Mouse (Mus musculus) c-Kit-positive CD71-positive TER-119-negative erythroid progenitor cells, embryonic 14.5 days (primary cell): ENCODE results near the gene Slc25a51.

Source experiments
- DNase-seq: peaks from one replicate; pipeline ENCODE4 v3.0.0-alpha.2; 2013; ENCODE audit warnings: low read depth

Gene Slc25a51

GRCm38 (mm10) chr4:45408427-45409132 lies at the start of gene Slc25a51:
TSS of gene Slc25a51 (minus strand) at chr4:45408766.
- peak; percentile 89 for DNase-seq

- no peak for DNase-seq
Measured at GRCm38 (mm10) chr4:45457543-45457942, 49.0 kb upstream of the Slc25a51 start.

GRCm38 (mm10) chr4:45455001-45455400 lies 46.4 kb upstream of the Slc25a51 start:
- DNase-seq: no peak

GRCm38 (mm10) chr4:45453271-45453851 lies 44.8 kb upstream of the Slc25a51 start:
- DNase-seq: no peak

- no peak for DNase-seq
Measured at GRCm38 (mm10) chr4:45452569-45453111, 44.1 kb upstream of the Slc25a51 start.

- DNase-seq: no peak
Measured at GRCm38 (mm10) chr4:45449012-45449411, 40.4 kb upstream of the Slc25a51 start.

- no peak for DNase-seq
Measured at GRCm38 (mm10) chr4:45448481-45448880, 39.9 kb upstream of the Slc25a51 start.

- no peak for DNase-seq
Measured at GRCm38 (mm10) chr4:45447196-45447595, 38.6 kb upstream of the Slc25a51 start.

GRCm38 (mm10) chr4:45445235-45445634 lies 36.7 kb upstream of the Slc25a51 start:
- no peak for DNase-seq

- DNase-seq: no peak
Measured at GRCm38 (mm10) chr4:45444813-45445212, 36.2 kb upstream of the Slc25a51 start.

- DNase-seq: no peak
Measured at GRCm38 (mm10) chr4:45443652-45444051, 35.1 kb upstream of the Slc25a51 start.

GRCm38 (mm10) chr4:45442237-45442636 lies 33.7 kb upstream of the Slc25a51 start:
- DNase-seq: no peak

GRCm38 (mm10) chr4:45441778-45442177 lies 33.2 kb upstream of the Slc25a51 start:
- DNase-seq: no peak

GRCm38 (mm10) chr4:45439281-45439680 lies 30.7 kb upstream of the Slc25a51 start:
- DNase-seq: no peak

- DNase-seq: no peak
Measured at GRCm38 (mm10) chr4:45437010-45437409, 28.4 kb upstream of the Slc25a51 start.

GRCm38 (mm10) chr4:45436383-45436913 lies 27.9 kb upstream of the Slc25a51 start:
- no peak for DNase-seq

GRCm38 (mm10) chr4:45435899-45436298 lies 27.3 kb upstream of the Slc25a51 start:
- no peak for DNase-seq

- DNase-seq: no peak
Measured at GRCm38 (mm10) chr4:45434681-45435080, 26.1 kb upstream of the Slc25a51 start.

GRCm38 (mm10) chr4:45434071-45434470 lies 25.5 kb upstream of the Slc25a51 start:
- DNase-seq: no peak

GRCm38 (mm10) chr4:45431806-45432205 lies 23.2 kb upstream of the Slc25a51 start:
- no peak for DNase-seq

- no peak for DNase-seq
Measured at GRCm38 (mm10) chr4:45431316-45431715, 22.8 kb upstream of the Slc25a51 start.

- no peak for DNase-seq
Measured at GRCm38 (mm10) chr4:45429451-45429850, 20.9 kb upstream of the Slc25a51 start.
